Mouse (Mus musculus) ES-Bruce4 (cell line): ENCODE measurements at regions not wholly inside any gene's neighbourhood (a gene's known extent, or its start where the extent isn't known, plus 50 kb on each side); places are given as distances from the start of the nearest gene placed in this dataset.

Experiments used
- CTCF ChIP-seq: IDR thresholded peaks from one replicate; pipeline ENCODE4 v1.8.1; 2011; ENCODE audit warnings: low read depth, low read length
- EP300 ChIP-seq: IDR thresholded peaks from 2 replicates; pipeline ENCODE4 v1.6.1; 2011; ENCODE audit warnings: low read depth, low read length; ENCODE audit not compliant: insufficient read depth
- POLR2A ChIP-seq: IDR thresholded peaks from one replicate; pipeline ENCODE4 v1.8.1; 2011; ENCODE audit warnings: low read length; ENCODE audit not compliant: insufficient read depth

DNA sequence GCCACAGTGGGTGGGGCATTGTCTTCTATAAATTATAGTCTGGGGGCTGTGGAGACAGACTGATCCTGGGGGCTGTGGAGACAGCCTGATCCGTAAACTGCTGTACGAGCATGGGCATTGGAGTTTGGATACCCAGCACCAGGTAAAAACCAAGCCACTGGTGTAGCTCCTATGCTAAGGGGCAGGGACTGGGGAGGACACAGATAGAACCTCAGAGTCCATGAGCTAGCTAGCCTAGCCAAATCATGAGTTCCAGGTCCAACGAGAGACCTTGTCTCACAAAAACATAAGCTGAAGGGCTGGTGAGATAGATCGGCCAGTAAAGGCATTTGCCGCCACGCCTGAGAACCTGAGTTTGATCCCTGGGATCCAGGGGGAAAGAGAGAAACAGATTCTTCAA lies 205.8 kb upstream of the Sesn3 start:
- TF ChIP-seq EP300: no peak
- no peak for TF ChIP-seq CTCF
- no peak for TF ChIP-seq POLR2A
